In the genomic region with DNA sequence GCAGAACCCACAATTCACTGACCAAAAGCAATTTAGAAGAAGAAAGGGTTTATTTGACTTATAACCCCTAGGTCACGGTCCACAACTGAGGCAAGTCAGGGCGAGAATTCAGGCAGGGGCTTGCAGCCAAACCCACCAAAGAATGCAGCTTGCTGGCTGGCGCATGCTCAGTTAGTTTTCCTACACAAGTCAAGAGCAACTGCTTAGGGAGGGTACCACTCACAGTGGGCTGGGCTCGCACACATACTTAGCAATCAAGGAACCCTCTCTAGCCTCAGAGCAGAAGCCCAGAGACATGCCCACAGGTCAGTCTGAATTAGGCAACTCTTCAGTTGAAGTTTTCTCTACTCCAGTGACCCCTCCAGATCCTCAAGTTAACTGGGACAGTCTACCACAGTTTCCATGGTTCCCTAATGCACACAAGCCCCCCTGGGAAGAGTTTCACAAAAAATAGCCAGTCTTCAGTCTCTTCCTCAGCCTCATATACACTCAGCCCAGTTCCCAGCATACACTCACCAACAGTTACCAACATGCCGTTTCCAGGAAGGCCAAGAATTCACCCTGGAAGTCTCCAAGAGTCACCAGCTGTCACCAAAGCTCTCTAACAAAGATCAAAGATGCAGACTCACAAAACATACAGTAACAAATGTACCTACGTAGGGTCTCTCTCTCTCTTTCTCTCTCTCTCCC, we compare ENCODE assay signal across 16 mouse cellular contexts. TPM values are rescaled to one million over a fixed set of nuclear protein-coding genes. Genes with fewer than 3 reads are reported as not detected.
DNase-seq lines count a peak whose midpoint lies in the region; ATAC-seq lines count a peak whose summit lies in the region.
"Had no signal": no experiment of that assay in that cellular context is flagged by ENCODE, and none has a peak within 500 bp of the region (broad histone marks: within the 10 kb centered on the region; RNA-seq: fewer than 3 reads in every experiment).

No protein-coding gene starts in this region.

- no peaks in the 10 kb centered on the region for H3K27me3 ChIP-seq in heart, embryonic 13.5 days (replicated peaks)
- H3K27me3 ChIP-seq in embryonic facial prominence, embryonic 14.5 days (replicated peaks; ENCODE audit: control insufficient read depth, insufficient read depth, low read length) = no peaks in the 10 kb centered on the region
- H3K27me3 ChIP-seq in limb, embryonic 13.5 days = no peaks in the 10 kb centered on the region
- H3K27me3 ChIP-seq: Patski had no signal

- H3K36me3 ChIP-seq in heart, embryonic 13.5 days = peaks cover 12% of the 10 kb centered on the region
- H3K36me3 ChIP-seq in embryonic facial prominence, embryonic 14.5 days (ENCODE audit: control insufficient read depth, insufficient read depth, low read length) = peaks cover 12% of the 10 kb centered on the region
- H3K36me3 ChIP-seq in limb, embryonic 13.5 days = peaks cover 12% of the 10 kb centered on the region

- 64% methylated on average over 6 of the region's 6 CpGs for WGBS in heart, embryonic 13.5 days
- WGBS in embryonic facial prominence, embryonic 14.5 days = 44% methylated on average over 6 of the region's 6 CpGs
- 53% methylated on average over 6 of the region's 6 CpGs for WGBS in limb, embryonic 13.5 days

- DNase-seq in heart, postnatal 25 days (ENCODE audit: low spot score) = no peak
- DNase-seq in Muller cell, postnatal 12 days (ENCODE audit: inconsistent ontology term) = peak; percentile 69
- peak; percentile 56 for DNase-seq in embryonic facial prominence, embryonic 14.5 days (ENCODE audit: low spot score)
- DNase-seq in adrenal gland, adult 18-20 months (ENCODE audit: low spot score in 2 of 2) = no peak
- no peak for DNase-seq in layer of hippocampus, adult 9-11 months
- no peak for DNase-seq in adrenal gland, postnatal 4 days (ENCODE audit: low spot score in 2 of 2)
- DNase-seq: kidney, adult 11 months had no signal

- no peak overlapping the region for H3K9ac ChIP-seq in heart, embryonic 13.5 days
- no peak overlapping the region for H3K9ac ChIP-seq in embryonic facial prominence, embryonic 14.5 days (ENCODE audit: low read depth, low read length)
- H3K9ac ChIP-seq in limb, embryonic 13.5 days = no peak overlapping the region; the same call in 1 of the 2 replicates

- no peaks in the 10 kb centered on the region for H3K9me3 ChIP-seq in heart, embryonic 13.5 days
- H3K9me3 ChIP-seq in embryonic facial prominence, embryonic 14.5 days (ENCODE audit: control insufficient read depth, low read length) = no peaks in the 10 kb centered on the region
- no peaks in the 10 kb centered on the region for H3K9me3 ChIP-seq in limb, embryonic 13.5 days

- no peak overlapping the region for H3K4me3 ChIP-seq in heart, embryonic 13.5 days
- no peak overlapping the region for H3K4me3 ChIP-seq in embryonic facial prominence, embryonic 14.5 days (ENCODE audit: low read depth, low read length)
- no peak overlapping the region for H3K4me3 ChIP-seq in limb, embryonic 13.5 days

- H3K27ac ChIP-seq in heart, embryonic 13.5 days (replicated peaks) = 0 out of 2 replicates have a peak overlapping the region, but pooled peaks have one; percentile 5
- H3K27ac ChIP-seq in embryonic facial prominence, embryonic 14.5 days (replicated peaks; ENCODE audit: low read depth, low read length) = peak overlapping the region; percentile 52; the same call in 1 of the 2 replicates
- peak overlapping the region; percentile 22; the same call in 1 of the 2 replicates for H3K27ac ChIP-seq in limb, embryonic 13.5 days

- peaks cover 57% of the 10 kb centered on the region for H3K4me1 ChIP-seq in heart, embryonic 13.5 days
- peaks cover 13% of the 10 kb centered on the region for H3K4me1 ChIP-seq in embryonic facial prominence, embryonic 14.5 days (ENCODE audit: control insufficient read depth, insufficient read depth, low read length)
- H3K4me1 ChIP-seq in limb, embryonic 13.5 days = peaks cover 29% of the 10 kb centered on the region

- no peak overlapping the region for H3K4me2 ChIP-seq in heart, embryonic 13.5 days
- H3K4me2 ChIP-seq in embryonic facial prominence, embryonic 14.5 days (ENCODE audit: low read depth, low read length) = no peak overlapping the region
- H3K4me2 ChIP-seq in limb, embryonic 13.5 days (replicated peaks) = no peak overlapping the region
- H3K4me2 ChIP-seq: liver, embryonic 11.5 days had no signal

- intact Hi-C loops in heart, postnatal 25 days (cut with DNase I) = no loop called here

- ATAC-seq in heart, embryonic 13.5 days (ENCODE audit: extremely low read depth, insufficient number of reproducible peaks, low FRiP score, low TSS enrichment) = no peak
- no peak for ATAC-seq in embryonic facial prominence, embryonic 14.5 days (ENCODE audit: low read depth)
- no peak for ATAC-seq in limb, embryonic 13.5 days (ENCODE audit: low FRiP score, low read depth)
- ATAC-seq: Patski had no signal

RNA-seq across cellular contexts. Expression of gene Marcksl1, which starts 2.5 kb away (rescaled TPM):
- polyA plus RNA-seq in heart, embryonic 13.5 days (2015; fragmentation: Nextera tagmentation; extraction: Ambion mirVana) = 383 and 399 TPM in 2 replicates
- total RNA-seq in heart, postnatal 25 days (2021) = 1 to 10 TPM; 6.8 to 7.8 TPM
- polyA plus RNA-seq in embryonic facial prominence, embryonic 14.5 days (2014; fragmentation: Nextera tagmentation; extraction: Ambion mirVana) = 488 and 603 TPM in 2 replicates
- 957 and 1,008 TPM in 2 replicates for polyA plus RNA-seq in limb, embryonic 13.5 days (2015; fragmentation: Nextera tagmentation; extraction: Ambion mirVana)
- total RNA-seq in adrenal gland, adult 18-20 months (2021) = 10 to 100 TPM; 29.3 to 30.4 TPM
- total RNA-seq in adrenal gland, postnatal 4 days (2021) = 100 to 1,000 TPM; 157 to 183 TPM

RNA-seq across cellular contexts. Expression of gene Fam229a, which starts 19.9 kb away (rescaled TPM):
- polyA plus RNA-seq in heart, embryonic 13.5 days (2015; fragmentation: Nextera tagmentation; extraction: Ambion mirVana) = not detected in 2 replicates
- not detected for total RNA-seq in heart, postnatal 25 days (2021)
- not detected in 2 replicates for polyA plus RNA-seq in embryonic facial prominence, embryonic 14.5 days (2014; fragmentation: Nextera tagmentation; extraction: Ambion mirVana)
- not detected in 2 replicates for polyA plus RNA-seq in limb, embryonic 13.5 days (2015; fragmentation: Nextera tagmentation; extraction: Ambion mirVana)
- not detected for total RNA-seq in adrenal gland, adult 18-20 months (2021)
- total RNA-seq in adrenal gland, postnatal 4 days (2021) = not detected
- total RNA-seq: common myeloid progenitor, adult 5-6 weeks; layer of hippocampus, postnatal 25 days; megakaryocyte, adult 5-6 weeks had no signal
- polyA plus RNA-seq: C2C12; heart, embryonic 14.5 days; liver, embryonic 11.5 days; Patski had no signal

RNA-seq across cellular contexts. Expression of gene Tssk3, which starts 20.0 kb away (rescaled TPM):
- polyA plus RNA-seq in heart, embryonic 13.5 days (2015; fragmentation: Nextera tagmentation; extraction: Ambion mirVana) = not detected in 2 replicates
- total RNA-seq in heart, postnatal 25 days (2021) = not detected
- not detected in 2 replicates for polyA plus RNA-seq in embryonic facial prominence, embryonic 14.5 days (2014; fragmentation: Nextera tagmentation; extraction: Ambion mirVana)
- polyA plus RNA-seq in limb, embryonic 13.5 days (2015; fragmentation: Nextera tagmentation; extraction: Ambion mirVana) = not detected in 2 replicates
- not detected for total RNA-seq in adrenal gland, adult 18-20 months (2021)
- total RNA-seq in adrenal gland, postnatal 4 days (2021) = not detected
- total RNA-seq: common myeloid progenitor, adult 5-6 weeks; layer of hippocampus, postnatal 25 days; megakaryocyte, adult 5-6 weeks had no signal
- polyA plus RNA-seq: C2C12; heart, embryonic 14.5 days; liver, embryonic 11.5 days; Patski had no signal

RNA-seq across cellular contexts. Expression of gene Hdac1, which starts 31.6 kb away (rescaled TPM):
- 127 and 141 TPM in 2 replicates for polyA plus RNA-seq in heart, embryonic 13.5 days (2015; fragmentation: Nextera tagmentation; extraction: Ambion mirVana)
- 10 to 100 TPM; 15.9 to 18.6 TPM for total RNA-seq in heart, postnatal 25 days (2021)
- 179 and 200 TPM in 2 replicates for polyA plus RNA-seq in embryonic facial prominence, embryonic 14.5 days (2014; fragmentation: Nextera tagmentation; extraction: Ambion mirVana)
- polyA plus RNA-seq in limb, embryonic 13.5 days (2015; fragmentation: Nextera tagmentation; extraction: Ambion mirVana) = 244 and 251 TPM in 2 replicates
- 10 to 100 TPM; 38.9 to 48.2 TPM for total RNA-seq in adrenal gland, adult 18-20 months (2021)
- total RNA-seq in adrenal gland, postnatal 4 days (2021) = 10 to 100 TPM; 74.9 to 84.8 TPM

RNA-seq across cellular contexts. Expression of gene Bsdc1, which starts 49.5 kb away (rescaled TPM):
- 25.4 and 26.9 TPM in 2 replicates for polyA plus RNA-seq in heart, embryonic 13.5 days (2015; fragmentation: Nextera tagmentation; extraction: Ambion mirVana)
- total RNA-seq in heart, postnatal 25 days (2021) = 10 to 100 TPM; 40.6 to 45.6 TPM
- polyA plus RNA-seq in embryonic facial prominence, embryonic 14.5 days (2014; fragmentation: Nextera tagmentation; extraction: Ambion mirVana) = 27.7 and 29.0 TPM in 2 replicates
- 27.9 and 30.3 TPM in 2 replicates for polyA plus RNA-seq in limb, embryonic 13.5 days (2015; fragmentation: Nextera tagmentation; extraction: Ambion mirVana)
- total RNA-seq in adrenal gland, adult 18-20 months (2021) = 10 to 100 TPM; 56.8 to 71.5 TPM
- total RNA-seq in adrenal gland, postnatal 4 days (2021) = 10 to 100 TPM; 55.4 TPM

Comparison
In these comparisons a context has a peak if more than half of its experiments do, and no peak if none do; other contexts are left out.
1. RNA of gene Marcksl1, which starts 2.5 kb away (total RNA-seq): 157 to 183 TPM in adrenal gland, postnatal 4 days; 29.3 to 30.4 TPM in adrenal gland, adult 18-20 months and 6.8 to 7.8 TPM in heart, postnatal 25 days; every median in the first group is over 4 times any median in the second.
2. DNase-seq: peak in Muller cell, postnatal 12 days (single experiment) and embryonic facial prominence, embryonic 14.5 days (single experiment); none in heart, postnatal 25 days (single experiment), adrenal gland, adult 18-20 months (0 of 2), layer of hippocampus, adult 9-11 months (single experiment) and adrenal gland, postnatal 4 days (0 of 2).
3. Peak in every context shown above with its lines, with median percentiles within 50 percentile points of each other: H3K27ac ChIP-seq.